Mouse (Mus musculus) MEL (cell line): Measurements from ENCODE around the gene Gm20388.

Source experiments
- CHD1 ChIP-seq: IDR thresholded peaks from 2 replicates; pipeline ENCODE4 v1.6.1; 2012; ENCODE audit warnings: low read depth, mild to moderate bottlenecking, inconsistent platforms, low read length, improper control_type of control experiment
- CTCF ChIP-seq, 3 experiments: IDR thresholded peaks in 2 of 3; conservative IDR thresholded peaks in 1 of 3; 2 replicates each; pipeline ENCODE4 v1.5.1; 2011 to 2012; ENCODE audit warnings: low read length in 3 of 3, low read depth in 2 of 3, mild to moderate bottlenecking in 2 of 3, improper control_type of control experiment in 1 of 3, inconsistent platforms in 1 of 3, mixed read lengths in 1 of 3, moderate library complexity in 1 of 3; ENCODE audit not compliant: control insufficient read depth in 1 of 3, insufficient read depth in 1 of 3, poor library complexity in 1 of 3, severe bottlenecking in 1 of 3
- E2F4 ChIP-seq: IDR thresholded peaks from 2 replicates; pipeline ENCODE4 v1.6.1; 2011; ENCODE audit warnings: low read depth, low read length, improper control_type of control experiment, borderline replicate concordance
- GABPA ChIP-seq: IDR thresholded peaks from 2 replicates; pipeline ENCODE4 v1.6.1; 2012; ENCODE audit warnings: low read depth, mild to moderate bottlenecking, inconsistent platforms, low read length, improper control_type of control experiment, moderate library complexity
- HCFC1 ChIP-seq: IDR thresholded peaks from 2 replicates; pipeline ENCODE4 v1.6.1; 2012; ENCODE audit warnings: low read depth, mild to moderate bottlenecking, inconsistent platforms, low read length, improper control_type of control experiment, moderate library complexity
- MAFK ChIP-seq: IDR thresholded peaks from 2 replicates; pipeline ENCODE4 v1.6.1; 2011; ENCODE audit warnings: low read depth, mild to moderate bottlenecking, low read length, improper control_type of control experiment, borderline replicate concordance
- NRF1 ChIP-seq: IDR thresholded peaks from 2 replicates; pipeline ENCODE4 v1.6.1; 2014; ENCODE audit warnings: low read depth, mild to moderate bottlenecking, inconsistent platforms, low read length, improper control_type of control experiment, moderate library complexity; ENCODE audit not compliant: poor library complexity, insufficient read depth, severe bottlenecking
- POLR2AphosphoS5 ChIP-seq: IDR thresholded peaks from 2 replicates; pipeline ENCODE4 v1.6.1; 2012; ENCODE audit warnings: low read depth, borderline replicate concordance, mild to moderate bottlenecking, inconsistent platforms, low read length, moderate library complexity, mixed read lengths
- SIN3A ChIP-seq: IDR thresholded peaks from 2 replicates; pipeline ENCODE4 v1.6.1; 2012; ENCODE audit warnings: low read length, improper control_type of control experiment, inconsistent platforms
- SMC3 ChIP-seq: IDR thresholded peaks from 2 replicates; pipeline ENCODE4 v1.6.1; 2011; ENCODE audit warnings: low read depth, low read length, improper control_type of control experiment
- TCF12 ChIP-seq: IDR thresholded peaks from 2 replicates; pipeline ENCODE4 v1.6.1; 2014; ENCODE audit warnings: low read depth, mild to moderate bottlenecking, inconsistent platforms, low read length, improper control_type of control experiment, moderate library complexity
- USF1 ChIP-seq: IDR thresholded peaks from 2 replicates; pipeline ENCODE4 v1.6.1; 2014; ENCODE audit warnings: low read depth, mild to moderate bottlenecking, inconsistent platforms, low read length, improper control_type of control experiment, moderate library complexity
- ZC3H11A ChIP-seq: IDR thresholded peaks from 2 replicates; pipeline ENCODE4 v1.6.1; 2012; ENCODE audit warnings: low read depth, mild to moderate bottlenecking, inconsistent platforms, low read length, improper control_type of control experiment
- ZNF384 ChIP-seq: IDR thresholded peaks from 2 replicates; pipeline ENCODE4 v1.6.1; 2012; ENCODE audit warnings: low read depth, mild to moderate bottlenecking, inconsistent platforms, low read length, improper control_type of control experiment

DNA sequence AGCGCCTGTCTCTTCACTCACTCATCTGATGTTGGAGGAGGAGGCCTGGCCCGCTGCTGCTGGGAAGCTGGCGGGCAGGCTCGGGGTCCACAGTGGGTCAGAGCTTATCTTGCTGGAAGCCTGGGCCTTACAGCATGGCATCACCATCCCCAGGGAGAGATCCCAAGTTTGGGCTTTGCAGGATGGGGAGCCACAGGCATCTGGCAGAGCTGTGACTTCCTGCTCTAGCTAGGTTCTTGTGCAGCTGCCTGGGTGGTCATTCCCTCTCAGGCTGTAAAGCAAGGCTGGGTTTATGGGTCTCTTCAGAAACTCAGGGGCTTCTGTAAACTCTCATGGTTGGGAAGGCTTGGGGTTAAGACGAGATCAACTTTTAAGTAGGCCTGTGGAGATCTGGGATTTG, 2169.7 kb downstream of the Gm20388 start:
- TF ChIP-seq ZNF384 (no peak), ZC3H11A (no peak), E2F4 (no peak), NRF1 (no peak), CTCF (IDR thresholded peaks at IDR 0.05 in 2 of 3, conservative IDR thresholded peaks at IDR 0.05 in 1 of 3; ENCODE audit: control insufficient read depth in 1 of 3, insufficient read depth in 1 of 3, low read depth in 2 of 3, low read length in 3 of 3, poor library complexity in 1 of 3, severe bottlenecking in 1 of 3) (no peak), SMC3 (no peak), SIN3A (no peak), TCF12 (no peak), MAFK (no peak), POLR2AphosphoS5 (no peak), USF1 (no peak), GABPA (no peak), CHD1 (no peak), HCFC1 (no peak)
